Mouse (Mus musculus) testis, postnatal 14 days (tissue): ENCODE measurements around the gene Aida.
A peak's percentile ranks its signal among the peaks of the same experiment; 100 is the strongest.
"Not testable (repeated sequence)": the region's sequence is repeated elsewhere in the genome, so short reads cannot be mapped to it uniquely, and the experiment has no call there.

ENCODE experiments used
- DNase-seq: peaks from one replicate; pipeline ENCODE4 v3.0.0; 2021; ENCODE audit warnings: low spot score

Aida gene

GRCm38 (mm10) chr1:183296465-183296864 is at the start of gene Aida:
Aida (plus strand) TSS chr1:183296590.
- peak; percentile 66 for DNase-seq

GRCm38 (mm10) chr1:183248144-183248543 is 48.2 kb upstream of the Aida start:
- no peak for DNase-seq

- DNase-seq = no peak
These were observed 45.8 kb upstream of the Aida start for GRCm38 (mm10) chr1:183250612-183251011.

- DNase-seq = no peak
These were observed 44.6 kb upstream of the Aida start for GRCm38 (mm10) chr1:183251818-183252217.

- DNase-seq = no peak
These were observed 43.8 kb upstream of the Aida start for GRCm38 (mm10) chr1:183252574-183252973.

- no peak for DNase-seq
These were observed 32.0 kb upstream of the Aida start for GRCm38 (mm10) chr1:183264145-183265008.

GRCm38 (mm10) chr1:183265921-183266467 is 30.4 kb upstream of the Aida start:
- no peak for DNase-seq

GRCm38 (mm10) chr1:183267666-183268065 is 28.7 kb upstream of the Aida start:
- no peak for DNase-seq

- no peak for DNase-seq
These were observed 23.2 kb upstream of the Aida start for GRCm38 (mm10) chr1:183272867-183273818.

GRCm38 (mm10) chr1:183274385-183274784 is 22.0 kb upstream of the Aida start:
- DNase-seq = no peak

GRCm38 (mm10) chr1:183275763-183276162 is 20.6 kb upstream of the Aida start:
- DNase-seq = no peak

GRCm38 (mm10) chr1:183288351-183288750 is 8.0 kb upstream of the Aida start:
- DNase-seq = no peak

GRCm38 (mm10) chr1:183289576-183289975 is 6.8 kb upstream of the Aida start:
- DNase-seq = no peak

GRCm38 (mm10) chr1:183296877-183297383 is 540 bp downstream of the Aida start, which contains the start of gene Brox:
Brox (minus strand) TSS chr1:183297269.
- peak; percentile 92 for DNase-seq

- DNase-seq = peak; percentile 62
These were observed 1.1 kb downstream of the Aida start for GRCm38 (mm10) chr1:183297473-183297885.

GRCm38 (mm10) chr1:183297886-183298489 is 1.6 kb downstream of the Aida start:
- peak; percentile 34 for DNase-seq

- DNase-seq = peak; percentile 94
These were observed 2.8 kb downstream of the Aida start for GRCm38 (mm10) chr1:183299161-183299560.

- no peak for DNase-seq
These were observed 11.2 kb downstream of the Aida start for GRCm38 (mm10) chr1:183307555-183307954.

GRCm38 (mm10) chr1:183308476-183308875 is 12.1 kb downstream of the Aida start:
- no peak for DNase-seq

- not testable (repeated sequence) for DNase-seq
These were observed 13.2 kb downstream of the Aida start for GRCm38 (mm10) chr1:183309601-183310000.

- DNase-seq = no peak
These were observed 15.7 kb downstream of the Aida start for GRCm38 (mm10) chr1:183312076-183312475.

- DNase-seq = no peak
These were observed 19.4 kb downstream of the Aida start for GRCm38 (mm10) chr1:183315783-183316182.
